Mouse (Mus musculus) activated CD4-positive, CD25-positive, alpha-beta regulatory T cell, adult 9 weeks (primary cell): ENCODE results near the gene Dynlt1f. TPM values are rescaled to one million over a fixed set of nuclear protein-coding genes. Genes with fewer than 3 reads are reported as not detected.

ENCODE experiments used
- polyA plus RNA-seq: library from polyadenylated mRNA; unstranded; fragments of 100-300 nt; shearing (Covaris generic); gene quantifications from one replicate; pipeline ENCODE4 v1.2.1, GENCODE M21; 2017

The Dynlt1f gene
- polyA plus RNA-seq: 82.3 TPM

DNA sequence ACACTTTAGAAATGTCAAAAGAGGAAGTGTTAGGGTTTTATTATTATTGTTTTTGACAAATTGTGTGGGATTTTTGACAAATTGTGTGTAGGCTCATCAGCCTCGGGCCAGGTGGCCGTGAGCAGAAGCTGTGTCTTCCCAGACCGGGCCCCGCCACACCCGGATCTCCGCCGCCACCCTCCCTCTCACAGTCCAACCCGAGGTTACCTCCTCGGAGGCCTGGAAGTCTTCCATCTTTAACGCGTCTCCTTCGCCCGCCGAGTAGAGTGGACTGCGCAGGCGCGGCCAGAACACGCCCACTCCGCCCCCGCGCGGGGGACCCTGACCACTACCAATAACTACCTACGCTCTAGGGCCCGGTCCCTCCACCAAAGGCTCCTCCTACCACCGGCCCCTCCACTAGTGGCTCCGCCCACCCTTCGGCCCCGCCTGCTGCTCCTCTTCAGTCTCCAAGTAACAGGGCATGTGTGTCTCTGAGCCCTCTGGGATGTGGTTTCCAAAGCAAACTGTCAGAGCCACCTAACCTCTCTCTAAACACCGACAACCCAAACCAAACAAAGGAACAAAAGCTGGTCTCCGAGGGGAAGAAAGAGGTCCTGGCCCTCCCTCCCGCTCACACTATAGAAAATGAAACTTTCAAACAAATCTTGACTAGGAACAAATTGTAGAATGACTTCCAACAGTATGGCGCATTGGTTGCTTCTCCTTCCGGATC is at the start of gene Dynlt1f:
Gene Dynlt1f (minus strand): TSS at position 334 of the 715 bp plus-strand sequence.

DNA sequence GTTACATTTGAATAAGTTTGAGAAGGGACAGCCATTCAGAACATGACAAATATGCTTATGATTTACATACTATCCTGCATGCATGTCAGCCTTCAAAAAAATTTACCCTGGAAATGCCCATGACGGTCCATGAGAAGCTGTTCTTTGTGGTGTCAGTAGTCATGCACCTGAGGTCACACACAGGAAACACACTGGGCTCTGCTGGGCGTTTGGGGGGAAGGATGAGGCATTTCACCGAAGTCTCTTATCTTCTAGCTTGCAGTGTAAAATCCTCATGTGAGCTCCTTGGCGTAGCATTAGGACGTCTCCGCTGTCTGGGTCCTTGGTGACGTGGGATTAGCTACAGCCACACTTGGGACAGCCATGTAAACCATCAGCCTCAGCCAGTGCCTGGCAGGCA is 3.1 kb upstream of the Dynlt1f start, which contains the start of gene Sytl3:
Gene Sytl3 (plus strand): TSS at position 293 of the 400 bp plus-strand sequence.

DNA sequence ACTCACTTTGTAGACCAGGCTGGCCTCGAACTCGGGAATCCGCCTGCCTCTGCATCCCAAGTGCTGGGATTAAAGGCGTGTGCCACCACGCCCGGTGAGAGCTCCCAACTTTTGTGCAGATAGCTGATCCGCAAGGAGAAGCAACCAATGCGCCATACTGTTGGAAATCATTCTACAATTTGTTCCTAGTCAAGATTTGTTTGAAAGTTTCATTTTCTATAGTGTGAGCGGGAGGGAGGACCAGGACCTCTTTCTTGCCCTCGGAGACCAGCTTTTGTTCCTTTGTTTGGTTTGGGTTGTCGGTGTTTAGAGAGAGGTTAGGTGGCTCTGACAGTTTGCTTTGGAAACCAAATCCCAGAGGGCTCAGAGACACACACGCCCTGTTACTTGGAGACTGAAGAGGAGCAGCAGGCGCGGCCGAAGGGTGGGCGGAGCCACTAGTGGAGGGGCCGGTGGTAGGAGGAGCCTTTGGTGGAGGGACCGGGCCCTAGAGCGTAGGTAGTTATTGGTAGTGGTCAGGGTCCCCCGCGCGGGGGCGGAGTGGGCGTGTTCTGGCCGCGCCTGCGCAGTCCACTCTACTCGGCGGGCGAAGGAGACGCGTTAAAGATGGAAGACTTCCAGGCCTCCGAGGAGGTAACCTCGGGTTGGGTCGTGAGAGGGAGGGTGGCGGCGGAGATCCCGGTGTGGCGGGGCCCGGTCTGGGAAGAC is 54.3 kb downstream of the Dynlt1f start, which contains the start of gene Dynlt1c:
Gene Dynlt1c (plus strand): TSS at position 468 of the 708 bp plus-strand sequence.

Other genes starting within 250 kb of the Dynlt1f start
- gene Dynlt1b, start 225.8 kb downstream of the Dynlt1f start, polyA plus RNA-seq: 114 TPM
- 35.2 TPM for gene Dynlt1c, start 54.2 kb downstream of the Dynlt1f start, polyA plus RNA-seq
- gene Sytl3, start 3.2 kb upstream of the Dynlt1f start, polyA plus RNA-seq: 10.4 TPM
- 350 TPM for gene Ezr, start 126.9 kb upstream of the Dynlt1f start, polyA plus RNA-seq